22 mouse cellular contexts compared by ENCODE assay signal in the genomic region with DNA sequence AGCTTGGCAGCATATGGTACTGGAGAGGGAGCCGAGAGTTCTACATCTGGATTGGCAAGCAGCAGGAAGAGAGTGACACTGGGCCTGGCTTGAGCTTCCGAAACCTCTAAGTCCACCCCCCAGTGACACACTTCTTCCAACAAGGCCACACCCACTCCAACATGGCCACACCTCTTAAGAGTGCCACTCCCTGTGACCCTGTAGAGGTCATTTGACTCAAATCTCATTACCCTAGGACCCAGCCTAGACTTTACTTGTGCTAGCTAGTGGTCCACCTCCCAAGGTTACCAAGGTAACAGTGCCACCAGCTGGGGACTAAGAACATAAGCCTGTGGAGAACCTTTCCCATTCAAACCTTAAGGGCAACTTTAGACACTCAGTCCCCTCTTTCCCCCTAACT. TPM values are rescaled to one million over a fixed set of nuclear protein-coding genes. Genes with fewer than 3 reads are reported as not detected.
DNase-seq lines count a peak whose midpoint lies in the region; ATAC-seq and TF ChIP-seq lines count a peak whose summit lies in the region.
"Had no signal": no experiment of that assay in that cellular context is flagged by ENCODE, and none has a peak within 500 bp of the region (broad histone marks: within the 10 kb centered on the region; RNA-seq: fewer than 3 reads in every experiment).

No protein-coding gene starts in this region.

- H3K36me3 ChIP-seq in stomach, embryonic 16.5 days (ENCODE audit: control insufficient read depth, insufficient read depth, low read length), result no peaks in the 10 kb centered on the region
- no peaks in the 10 kb centered on the region for H3K36me3 ChIP-seq in stomach, postnatal 0 days (ENCODE audit: control insufficient read depth, insufficient read depth, low read length)
- H3K36me3 ChIP-seq: embryonic facial prominence, embryonic 10.5 days; embryonic facial prominence, embryonic 12.5 days; forebrain, embryonic 15.5 days; G1E had no signal

- whole genome bisulfite sequencing in stomach, embryonic 16.5 days, result 96% methylated on average over 2 of the region's 2 CpGs
- WGBS in stomach, postnatal 0 days, result 92% methylated on average over 2 of the region's 2 CpGs

- no peak for TF ChIP-seq CTCF in stomach, postnatal 0 days (IDR thresholded peaks at IDR 0.05; ENCODE audit: low read depth)

- no peaks in the 10 kb centered on the region for H3K27me3 ChIP-seq in stomach, embryonic 16.5 days (ENCODE audit: control insufficient read depth, insufficient read depth, low read length)
- no peaks in the 10 kb centered on the region for H3K27me3 ChIP-seq in stomach, postnatal 0 days (ENCODE audit: control insufficient read depth, insufficient read depth, low read length)
- H3K27me3 ChIP-seq: embryonic facial prominence, embryonic 12.5 days; forebrain, embryonic 13.5 days; forebrain, embryonic 15.5 days; Patski had no signal

- ATAC-seq in stomach, embryonic 16.5 days (ENCODE audit: insufficient read depth, low FRiP score), result 0 out of 2 replicates have a peak, but pooled peaks have one; percentile 33
- no peak for ATAC-seq in stomach, postnatal 0 days (ENCODE audit: low FRiP score, low TSS enrichment)
- no peak for ATAC-seq in megakaryocyte progenitor cell, adult 5-6 weeks (replicated peaks; ENCODE audit: poor library complexity)
- ATAC-seq: activated CD4-positive, CD25-positive, alpha-beta regulatory T cell, adult 4 months; forebrain, embryonic 13.5 days; forebrain, embryonic 15.5 days; forebrain, postnatal 0 days; Patski had no signal

- H3K9me3 ChIP-seq in stomach, embryonic 16.5 days (replicated peaks; ENCODE audit: control insufficient read depth, low read length), result no peaks in the 10 kb centered on the region
- H3K9me3 ChIP-seq in stomach, postnatal 0 days (ENCODE audit: control insufficient read depth, low read length), result no peaks in the 10 kb centered on the region
- H3K9me3 ChIP-seq: forebrain, embryonic 13.5 days; forebrain, embryonic 15.5 days had no signal

- no peak overlapping the region for H3K27ac ChIP-seq in stomach, embryonic 16.5 days (ENCODE audit: low read length)
- H3K27ac ChIP-seq in stomach, postnatal 0 days (replicated peaks), result no peak overlapping the region
- H3K27ac ChIP-seq: embryonic facial prominence, embryonic 10.5 days; embryonic facial prominence, embryonic 12.5 days; forebrain, embryonic 13.5 days; forebrain, embryonic 15.5 days had no signal

- no peak overlapping the region for H3K9ac ChIP-seq in stomach, embryonic 16.5 days (ENCODE audit: low read length)
- no peak overlapping the region for H3K9ac ChIP-seq in stomach, postnatal 0 days (ENCODE audit: low read length)
- H3K9ac ChIP-seq: embryonic facial prominence, embryonic 12.5 days; forebrain, embryonic 13.5 days; forebrain, embryonic 15.5 days; forebrain, postnatal 0 days had no signal

- H3K4me1 ChIP-seq in stomach, embryonic 16.5 days (ENCODE audit: control insufficient read depth, insufficient read depth, low read length), result no peaks in the 10 kb centered on the region
- no peaks in the 10 kb centered on the region for H3K4me1 ChIP-seq in stomach, postnatal 0 days (replicated peaks; ENCODE audit: control insufficient read depth, insufficient read depth)
- H3K4me1 ChIP-seq: embryonic facial prominence, embryonic 10.5 days; embryonic facial prominence, embryonic 12.5 days; forebrain, embryonic 15.5 days had no signal

- no peak for DNase-seq in stomach, postnatal 0 days (ENCODE audit: low spot score)
- peak; percentile 65 for DNase-seq in R1 (ENCODE audit: low read depth, low spot score)
- DNase-seq in thymus, postnatal 10 days (ENCODE audit: low spot score in 2 of 2), result no peak
- DNase-seq: adrenal gland, adult 8-10 months; adrenal gland, postnatal 14 days; adrenal gland, postnatal 36 days; cerebellum, adult 11-12 months; cerebellum, adult 2 months; cerebellum, adult 9-10 months; cerebellum, postnatal 10 days; cerebellum, postnatal 25 days; forebrain, postnatal 0 days had no signal

- H3K4me2 ChIP-seq in stomach, embryonic 16.5 days (ENCODE audit: low read depth, low read length), result no peak overlapping the region
- H3K4me2 ChIP-seq in stomach, postnatal 0 days (replicated peaks; ENCODE audit: low read depth), result no peak overlapping the region
- H3K4me2 ChIP-seq: embryonic facial prominence, embryonic 12.5 days; forebrain, embryonic 13.5 days; forebrain, embryonic 15.5 days had no signal

- no peak overlapping the region for H3K4me3 ChIP-seq in stomach, embryonic 16.5 days (replicated peaks; ENCODE audit: low read length)
- H3K4me3 ChIP-seq in stomach, postnatal 0 days (ENCODE audit: low read depth, low read length), result no peak overlapping the region
- H3K4me3 ChIP-seq: embryonic facial prominence, embryonic 10.5 days; embryonic facial prominence, embryonic 12.5 days; forebrain, embryonic 13.5 days; forebrain, embryonic 15.5 days had no signal

- no peak for TF ChIP-seq EP300 in stomach, postnatal 0 days (optimal IDR thresholded peaks at IDR 0.05)

RNA-seq across cellular contexts. Expression of gene Kazn, which starts 46.3 kb away (rescaled TPM):
- polyA plus RNA-seq in stomach, embryonic 16.5 days (2015; fragmentation: Nextera tagmentation; extraction: Ambion mirVana), result 13.2 and 13.4 TPM in 2 replicates
- polyA plus RNA-seq in stomach, postnatal 0 days (2015; fragmentation: Nextera tagmentation; extraction: Ambion mirVana), result 11.4 and 13.6 TPM in 2 replicates
- 0.68 and 0.96 TPM in 2 replicates for total RNA-seq in megakaryocyte progenitor cell, adult 5-6 weeks (2015)
- 1.2 and 1.6 TPM in 2 replicates for total RNA-seq in megakaryocyte progenitor cell, adult 5-6 weeks (2017)
- polyA plus RNA-seq: activated CD4-positive, CD25-positive, alpha-beta regulatory T cell, adult 4 months; C2C12; G1E had no signal
